Mouse (Mus musculus) C2C12 (cell line): Measurements from ENCODE around the gene Col27a1.

Source experiments
- CTCF ChIP-seq: IDR thresholded peaks from one replicate; pipeline ENCODE4 v1.5.1; 2011; ENCODE audit not compliant: control insufficient read depth, insufficient read depth, insufficient read length
- MAX ChIP-seq: IDR thresholded peaks from one replicate; pipeline ENCODE4 v1.6.1; 2011; ENCODE audit warnings: mild to moderate bottlenecking, control low read depth

- TF ChIP-seq CTCF (no peak), MAX (no peak)
Measured at GRCm38 (mm10) chr4:63267121-63267520, 53.3 kb downstream of the Col27a1 start.
